Mouse (Mus musculus) thymus, adult 2 months (tissue): ENCODE measurements around the gene Ttc3. TPM values are rescaled to one million over a fixed set of nuclear protein-coding genes. Genes with fewer than 3 reads are reported as not detected.

Source experiments
- DNase-seq: peaks from one replicate; pipeline ENCODE4 v3.0.0; 2021
- H3K27ac ChIP-seq: fragments of 200-500 bp; 2 replicates; pipeline ENCODE4 v1.5.1; 2012; ENCODE audit warnings: low read length, control low read depth; ENCODE audit not compliant: control insufficient read depth, insufficient read depth
- H3K27me3 ChIP-seq: fragments of 200-500 bp; 2 replicates; pipeline ENCODE4 v1.6.1; 2012; ENCODE audit warnings: mild to moderate bottlenecking, low read length, moderate library complexity, mixed read lengths; ENCODE audit not compliant: control insufficient read depth, insufficient read depth
- H3K36me3 ChIP-seq: fragments of 200-500 bp; 2 replicates; pipeline ENCODE4 v1.6.1; 2012; ENCODE audit warnings: mild to moderate bottlenecking, low read length, moderate library complexity; ENCODE audit not compliant: control insufficient read depth, insufficient read depth
- H3K4me1 ChIP-seq: fragments of 200-500 bp; replicated peaks from 2 replicates; pipeline ENCODE4 v1.6.1; 2012; ENCODE audit warnings: low read length; ENCODE audit not compliant: control insufficient read depth, insufficient read depth
- H3K4me3 ChIP-seq: fragments of 200-500 bp; 2 replicates; pipeline ENCODE4 v1.5.1; 2012; ENCODE audit warnings: mild to moderate bottlenecking, low read length, control low read depth, moderate library complexity; ENCODE audit not compliant: control insufficient read depth, insufficient read depth
- CTCF ChIP-seq: fragments of 200-500 bp; IDR thresholded peaks from 2 replicates; pipeline ENCODE4 v1.5.1; 2012; ENCODE audit warnings: mild to moderate bottlenecking, control low read depth, low read length, moderate library complexity, borderline replicate concordance; ENCODE audit not compliant: control insufficient read depth, poor library complexity, insufficient read depth; ENCODE audit errors: extremely low read depth
- POLR2A ChIP-seq: fragments of 200-500 bp; IDR thresholded peaks from 2 replicates; pipeline ENCODE4 v1.6.1; 2012; ENCODE audit warnings: mild to moderate bottlenecking, low read length, control low read depth, moderate library complexity; ENCODE audit not compliant: control insufficient read depth, poor library complexity, insufficient read depth; ENCODE audit errors: extremely low read depth
- WGBS: fragments of 180-500 bp; shearing (Covaris S2); methylation state at CpG from one replicate; pipeline ENCODE4 v1.1.7; 2018; 5-methylcytosine and 5-hydroxymethylcytosine counted together
- polyA plus RNA-seq: library from polyadenylated mRNA; depleted of rRNA; stranded (reverse); fragments of >200 nt; gene quantifications from 2 replicates; pipeline ENCODE4 v1.2.3, GENCODE M21; 2012

The Ttc3 gene
- polyA plus RNA-seq, 1 experiment: 63.6 TPM

DNA sequence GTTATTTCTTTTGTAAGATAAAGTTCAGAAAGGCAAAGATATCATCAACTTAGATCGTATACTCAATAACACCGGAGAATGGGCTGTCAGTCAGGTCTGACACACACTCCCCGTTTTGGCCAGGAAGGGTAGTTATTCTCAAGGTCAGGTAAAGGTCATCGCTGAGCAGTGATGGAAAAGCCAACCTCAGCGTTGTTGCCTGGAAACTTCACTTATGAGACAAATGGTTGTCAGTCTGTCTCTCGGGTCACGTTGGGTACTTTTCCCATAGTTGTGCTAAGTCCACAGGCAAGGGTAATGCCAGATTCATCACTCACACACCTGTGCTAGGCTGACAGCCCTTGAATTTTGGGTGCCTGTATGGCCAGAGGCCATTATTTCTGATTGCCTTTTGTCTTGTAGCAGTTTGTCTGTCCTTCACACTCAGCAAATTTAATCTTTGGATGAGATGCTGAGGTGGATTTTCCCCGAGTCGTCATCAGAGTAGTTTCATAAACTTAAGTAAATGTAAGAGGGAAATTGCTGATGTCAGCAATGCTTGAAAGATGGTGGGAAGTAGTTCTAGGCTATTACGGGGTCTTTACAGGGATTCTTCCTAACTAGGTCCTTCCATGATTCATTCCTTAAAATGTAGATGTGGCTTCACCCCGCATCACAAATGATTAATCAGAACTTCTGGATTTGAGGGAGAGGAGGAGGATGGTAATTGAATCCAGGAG is 13.5 kb upstream of the Ttc3 start:
- DNase-seq: no peak
- no peaks in the 10 kb centered on the region for H3K27me3 ChIP-seq
- no peak overlapping the region for H3K4me3 ChIP-seq
- H3K27ac ChIP-seq: no peak overlapping the region
- WGBS: 87% methylated on average over 11 of the region's 11 CpGs
- no peak for TF ChIP-seq CTCF
- TF ChIP-seq POLR2A: no peak
- 0 out of 2 replicates have a peak, but pooled peaks cover 2% of the 10 kb centered on the region for H3K4me1 ChIP-seq
- no peaks in the 10 kb centered on the region for H3K36me3 ChIP-seq

DNA sequence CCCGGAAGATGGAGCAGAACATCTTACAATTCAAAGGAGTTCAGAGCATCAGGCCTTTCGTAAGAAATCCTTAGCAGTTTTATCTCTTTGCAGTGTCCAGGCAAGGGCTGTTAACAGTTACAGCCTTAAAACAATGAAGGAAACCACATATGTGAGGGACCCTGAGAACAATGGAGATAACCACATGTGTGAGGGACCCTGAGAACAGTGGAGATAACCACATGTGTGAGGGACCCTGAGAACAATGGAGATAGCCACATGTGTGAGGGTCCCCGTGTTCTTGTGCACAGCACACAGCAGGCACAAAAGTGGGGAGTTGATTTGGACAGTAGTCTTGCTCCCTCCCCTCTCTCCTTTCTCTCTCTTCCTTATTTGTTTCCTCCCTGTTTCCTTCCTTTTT is 12.3 kb upstream of the Ttc3 start:
- no peak overlapping the region for H3K4me3 ChIP-seq
- H3K36me3 ChIP-seq: no peaks in the 10 kb centered on the region
- 92% methylated on average over 3 of the region's 3 CpGs for WGBS
- no peaks in the 10 kb centered on the region for H3K27me3 ChIP-seq
- TF ChIP-seq POLR2A (no peak), CTCF (no peak)
- no peak overlapping the region for H3K27ac ChIP-seq
- H3K4me1 ChIP-seq: 0 out of 2 replicates have a peak, but pooled peaks cover 2% of the 10 kb centered on the region
- no peak for DNase-seq

- no peak for DNase-seq
- Histone ChIP-seq H3K27me3 (no peaks in the 10 kb centered on the region), H3K4me1 (0 out of 2 replicates have a peak, but pooled peaks cover 2% of the 10 kb centered on the region), H3K4me3 (no peak overlapping the region), H3K27ac (no peak overlapping the region), H3K36me3 (no peaks in the 10 kb centered on the region)
- 95% methylated on average over 13 of the region's 13 CpGs for WGBS
- TF ChIP-seq POLR2A (no peak), CTCF (no peak)
Observed at GRCm38 (mm10) chr16:94360578-94361350, 9.7 kb upstream of the Ttc3 start.

- 71% methylated on average over 10 of the region's 10 CpGs for WGBS
- H3K4me1 ChIP-seq: 0 out of 2 replicates have a peak, but pooled peaks cover 2% of the 10 kb centered on the region
- H3K27ac ChIP-seq: no peak overlapping the region
- DNase-seq: no peak
- no peaks in the 10 kb centered on the region for H3K36me3 ChIP-seq
- no peak for TF ChIP-seq CTCF
- no peak for TF ChIP-seq POLR2A
- no peak overlapping the region for H3K4me3 ChIP-seq
- H3K27me3 ChIP-seq: no peaks in the 10 kb centered on the region
Observed at GRCm38 (mm10) chr16:94362174-94362873, 8.1 kb upstream of the Ttc3 start.

DNA sequence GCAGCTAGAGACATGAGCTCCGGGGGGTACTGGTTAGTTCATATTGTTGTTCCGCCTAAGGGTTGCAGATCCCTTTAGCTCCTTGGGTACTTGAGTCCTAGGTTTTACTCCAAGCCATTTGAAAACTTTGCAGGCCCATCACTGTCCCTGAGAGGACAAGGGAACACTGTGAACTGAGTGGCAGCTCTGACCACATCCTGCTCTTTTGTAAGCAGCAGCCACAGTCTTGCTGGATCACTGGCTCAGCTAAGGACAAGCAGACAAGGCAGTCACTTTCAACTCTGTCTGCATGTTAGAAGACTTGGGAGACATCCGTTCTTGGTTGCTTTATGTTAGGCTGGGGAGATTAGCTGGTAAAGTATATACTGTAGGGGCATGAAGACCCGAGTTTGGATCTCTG is 6.6 kb upstream of the Ttc3 start:
- no peaks in the 10 kb centered on the region for H3K4me1 ChIP-seq
- DNase-seq: no peak
- TF ChIP-seq CTCF (no peak), POLR2A (no peak)
- H3K36me3 ChIP-seq: no peaks in the 10 kb centered on the region
- H3K27ac ChIP-seq: no peak overlapping the region
- no peak overlapping the region for H3K4me3 ChIP-seq
- 87% methylated on average over 4 of the region's 4 CpGs for WGBS
- no peaks in the 10 kb centered on the region for H3K27me3 ChIP-seq

GRCm38 (mm10) chr16:94365435-94365834 is 5.0 kb upstream of the Ttc3 start:
- H3K4me1 ChIP-seq: no peaks in the 10 kb centered on the region
- no peak overlapping the region for H3K27ac ChIP-seq
- 95% methylated on average over 3 of the region's 3 CpGs for WGBS
- no peak overlapping the region for H3K4me3 ChIP-seq
- TF ChIP-seq CTCF (no peak), POLR2A (no peak)
- no peaks in the 10 kb centered on the region for H3K36me3 ChIP-seq
- H3K27me3 ChIP-seq: no peaks in the 10 kb centered on the region
- no peak for DNase-seq
